Mouse (Mus musculus) CH12.LX (cell line): ENCODE data around the gene Shtn1. TPM values are rescaled to one million over a fixed set of nuclear protein-coding genes. Genes with fewer than 3 reads are reported as not detected.

Experiments
- DNase-seq: peaks from one replicate; pipeline ENCODE4 v3.0.0-alpha.2; 2013; ENCODE audit errors: extremely low read depth
- H3K27ac ChIP-seq: 2 replicates; pipeline ENCODE4 v1.5.1; 2012; ENCODE audit warnings: low read depth, mild to moderate bottlenecking, control low read depth, moderate library complexity; ENCODE audit not compliant: insufficient read depth
- H3K27me3 ChIP-seq: replicated peaks from 2 replicates; pipeline ENCODE3; 2012; ENCODE audit warnings: inconsistent platforms
- H3K36me3 ChIP-seq, 2 experiments: replicated peaks in 1 of 2; 2 replicates each; pipeline versions ENCODE3 to v1.6.1; 2012; ENCODE audit warnings: inconsistent platforms in 1 of 2, low read length in 1 of 2, mild to moderate bottlenecking in 1 of 2, mixed read lengths in 1 of 2, moderate library complexity in 1 of 2; ENCODE audit not compliant: control insufficient read depth in 1 of 2, insufficient read depth in 1 of 2
- H3K4me1 ChIP-seq, 2 experiments: 2 replicates each; pipeline ENCODE4 v1.6.1; 2012; ENCODE audit warnings: inconsistent platforms in 1 of 2, moderate library complexity in 1 of 2; ENCODE audit not compliant: insufficient read depth in 2 of 2, control insufficient read depth in 1 of 2
- H3K4me2 ChIP-seq: 2 replicates; pipeline ENCODE4 v1.6.1; 2012; ENCODE audit warnings: low read depth, mild to moderate bottlenecking, control low read depth; ENCODE audit not compliant: poor library complexity, insufficient read depth, severe bottlenecking
- H3K4me3 ChIP-seq, 3 experiments: fragments of 150-350 bp in 1 of 3; sonication (generic) in 1 of 3; replicated peaks in 1 of 3; 2 replicates each; pipeline versions ENCODE3 to v1.5.1; 2011 to 2012; ENCODE audit warnings: low read depth in 2 of 3, low read length in 2 of 3, mild to moderate bottlenecking in 2 of 3, moderate library complexity in 2 of 3, control low read depth in 1 of 3, improper control_type of control experiment in 1 of 3, inconsistent platforms in 1 of 3, mixed read lengths in 1 of 3; ENCODE audit not compliant: poor library complexity in 1 of 3
- H3K79me2 ChIP-seq: replicated peaks from 2 replicates; pipeline ENCODE4 v1.6.1; 2012; ENCODE audit warnings: mild to moderate bottlenecking, moderate library complexity; ENCODE audit not compliant: control insufficient read depth, poor library complexity, insufficient read depth, severe bottlenecking; ENCODE audit errors: extremely low read depth
- H3K9ac ChIP-seq: 2 replicates; pipeline ENCODE4 v1.6.1; 2012; ENCODE audit warnings: low read depth, mild to moderate bottlenecking, control low read depth, moderate library complexity; ENCODE audit not compliant: insufficient read depth
- H3K9me3 ChIP-seq: replicated peaks from 2 replicates; pipeline ENCODE3; 2012; ENCODE audit warnings: low read length, inconsistent platforms, mixed read lengths
- BHLHE40 ChIP-seq: IDR thresholded peaks from 2 replicates; pipeline ENCODE4 v1.6.1; 2011; ENCODE audit warnings: mild to moderate bottlenecking, low read depth, low read length, improper control_type of control experiment
- CTCF ChIP-seq, 2 experiments: IDR thresholded peaks in 1 of 2; conservative IDR thresholded peaks in 1 of 2; 2 replicates each; pipeline ENCODE4 v1.5.1; 2011 to 2012; ENCODE audit warnings: low read depth in 2 of 2, low read length in 2 of 2, improper control_type of control experiment in 1 of 2, inconsistent platforms in 1 of 2, mild to moderate bottlenecking in 1 of 2, moderate library complexity in 1 of 2
- E2F4 ChIP-seq: IDR thresholded peaks from 2 replicates; pipeline ENCODE4 v1.6.1; 2011; ENCODE audit warnings: low read depth, low read length, improper control_type of control experiment; ENCODE audit not compliant: insufficient replicate concordance
- ELF1 ChIP-seq: IDR thresholded peaks from 2 replicates; pipeline ENCODE4 v1.6.1; 2014; ENCODE audit warnings: low read depth, mild to moderate bottlenecking, inconsistent platforms, low read length, improper control_type of control experiment
- EP300 ChIP-seq: IDR thresholded peaks from 2 replicates; pipeline ENCODE4 v1.6.1; 2011; ENCODE audit warnings: low read length, improper control_type of control experiment
- ETS1 ChIP-seq: conservative IDR thresholded peaks from 2 replicates; pipeline ENCODE4 v1.6.1; 2012; ENCODE audit warnings: low read depth, mild to moderate bottlenecking, inconsistent platforms, low read length, improper control_type of control experiment, moderate library complexity
- HCFC1 ChIP-seq: IDR thresholded peaks from 2 replicates; pipeline ENCODE4 v1.6.1; 2012; ENCODE audit warnings: low read depth, mild to moderate bottlenecking, inconsistent platforms, low read length, improper control_type of control experiment
- JUN ChIP-seq: IDR thresholded peaks from 2 replicates; pipeline ENCODE4 v1.6.1; 2011; ENCODE audit warnings: low read depth, mild to moderate bottlenecking, low read length, improper control_type of control experiment, moderate library complexity; ENCODE audit not compliant: insufficient read depth
- KAT2A ChIP-seq: IDR thresholded peaks from 2 replicates; pipeline ENCODE4 v1.6.1; 2012; ENCODE audit warnings: low read length, improper control_type of control experiment, inconsistent platforms; ENCODE audit not compliant: insufficient replicate concordance
- MAFK ChIP-seq: IDR thresholded peaks from 2 replicates; pipeline ENCODE4 v1.6.1; 2011; ENCODE audit warnings: low read length, improper control_type of control experiment; ENCODE audit not compliant: insufficient replicate concordance
- MEF2A ChIP-seq: IDR thresholded peaks from 2 replicates; pipeline ENCODE4 v1.6.1; 2014; ENCODE audit warnings: low read depth, mild to moderate bottlenecking, inconsistent platforms, low read length, improper control_type of control experiment, borderline replicate concordance
- MXI1 ChIP-seq: IDR thresholded peaks from 2 replicates; pipeline ENCODE4 v1.6.1; 2011; ENCODE audit warnings: mild to moderate bottlenecking, low read depth, low read length, improper control_type of control experiment
- NRF1 ChIP-seq: IDR thresholded peaks from 2 replicates; pipeline ENCODE4 v1.6.1; 2014; ENCODE audit warnings: low read depth, mild to moderate bottlenecking, inconsistent platforms, low read length, improper control_type of control experiment, moderate library complexity
- PAX5 ChIP-seq: IDR thresholded peaks from 2 replicates; pipeline ENCODE4 v1.6.1; 2012; ENCODE audit warnings: low read length, inconsistent platforms, mixed read lengths
- POLR2AphosphoS2 ChIP-seq: IDR thresholded peaks from 2 replicates; pipeline ENCODE4 v1.6.1; 2011; ENCODE audit warnings: low read depth, low read length, improper control_type of control experiment
- RAD21 ChIP-seq: IDR thresholded peaks from 2 replicates; pipeline ENCODE4 v1.6.1; 2011; ENCODE audit warnings: low read depth, mild to moderate bottlenecking, low read length, improper control_type of control experiment, moderate library complexity
- RCOR1 ChIP-seq: conservative IDR thresholded peaks from 2 replicates; pipeline ENCODE4 v1.6.1; 2012; ENCODE audit warnings: low read depth, mild to moderate bottlenecking, inconsistent platforms, low read length, improper control_type of control experiment
- USF1 ChIP-seq: IDR thresholded peaks from 2 replicates; pipeline ENCODE4 v1.6.1; 2014; ENCODE audit warnings: low read depth, mild to moderate bottlenecking, inconsistent platforms, low read length, improper control_type of control experiment
- ZKSCAN1 ChIP-seq: IDR thresholded peaks from 2 replicates; pipeline ENCODE4 v1.6.1; 2012; ENCODE audit warnings: low read depth, inconsistent platforms, low read length, improper control_type of control experiment, borderline replicate concordance
- ZMIZ1 ChIP-seq: IDR thresholded peaks from 2 replicates; pipeline ENCODE4 v1.6.1; 2012; ENCODE audit warnings: low read depth, mild to moderate bottlenecking, inconsistent platforms, low read length, improper control_type of control experiment
- ZNF384 ChIP-seq: IDR thresholded peaks from 2 replicates; pipeline ENCODE4 v1.6.1; 2012; ENCODE audit warnings: low read depth, low read length, improper control_type of control experiment, inconsistent platforms
- dilution Hi-C: fragments of 300-500 bp; cut with MboI; formaldehyde crosslinking; loops from 2 replicates; pipeline ENCODE4 v1.14.3; 2020; ENCODE audit warnings: low sequenced_read_pairs; ENCODE audit not compliant: extremely low pct_unique_long_range_greater_than_20kb, extremely low pct_ligation_motif_present
- in situ Hi-C: fragments of 300-500 bp; cut with MboI; formaldehyde crosslinking; loops from 3 replicates; pipeline ENCODE4 v1.14.3; 2019; ENCODE audit warnings: low sequenced_read_pairs, low pct_ligation_motif_present, low pct_unique_long_range_greater_than_20kb, mixed read lengths
- polyA plus RNA-seq: library from polyadenylated mRNA; unstranded; fragments of >175 nt; gene quantifications from 2 replicates; pipeline ENCODE4 v1.2.1, GENCODE M21; 2012; ENCODE audit warnings: low read depth; ENCODE audit not compliant: insufficient read length
- total RNA-seq, 2 experiments: library from RNA; depleted of rRNA; stranded (reverse); fragments of 300-350 nt in 1 of 2; fragments of >200 nt in 1 of 2; gene quantifications; 2 replicates each; pipeline ENCODE4 v1.2.3; 2012 to 2014

Gene Shtn1
- total and polyA plus RNA-seq, 3 experiments: 6.4 to 20.9 (median 12.1) TPM

- H3K27ac ChIP-seq: no peak overlapping the region
- dilution Hi-C loops (no loop called here), in situ Hi-C loops (no loop called here)
- no peaks in the 10 kb centered on the region for H3K27me3 ChIP-seq
- no peak overlapping the region for H3K4me3 ChIP-seq
- peaks cover 0 to 22% of the 10 kb centered on the region in 2 experiments for H3K36me3 ChIP-seq
- H3K4me1 ChIP-seq: peaks cover 7 to 22% of the 10 kb centered on the region in 2 experiments; a peak in 2 of 4 replicates
- H3K9ac ChIP-seq: no peak overlapping the region
- TF ChIP-seq NRF1 (no peak), RCOR1 (no peak), MXI1 (no peak), RAD21 (no peak), E2F4 (no peak), MAFK (no peak), PAX5 (no peak), ZNF384 (no peak), EP300 (no peak), KAT2A (no peak), USF1 (no peak), BHLHE40 (no peak), CTCF (conservative IDR thresholded peaks at IDR 0.05 in 1 of 2, IDR thresholded peaks at IDR 0.05 in 1 of 2; ENCODE audit: low read depth in 2 of 2, low read length in 2 of 2) (no peak), ETS1 (no peak), POLR2AphosphoS2 (no peak), ELF1 (no peak)
- no peak overlapping the region for H3K4me2 ChIP-seq
- DNase-seq: no peak
- H3K79me2 ChIP-seq: peaks cover 4% of the 10 kb centered on the region
- H3K9me3 ChIP-seq: peaks cover 5% of the 10 kb centered on the region
Observed at GRCm38 (mm10) chr19:59066115-59066514, 9.8 kb downstream of the Shtn1 start.

GRCm38 (mm10) chr19:59064616-59065015 lies 11.3 kb downstream of the Shtn1 start:
- peaks cover 0 to 29% of the 10 kb centered on the region in 2 experiments for H3K36me3 ChIP-seq
- TF ChIP-seq ZMIZ1 (no peak), HCFC1 (no peak), JUN (no peak), CTCF (conservative IDR thresholded peaks at IDR 0.05 in 1 of 2, IDR thresholded peaks at IDR 0.05 in 1 of 2; ENCODE audit: low read depth in 2 of 2, low read length in 2 of 2) (no peak), ZKSCAN1 (no peak), PAX5 (no peak), MEF2A (no peak), EP300 (no peak)
- H3K9me3 ChIP-seq: peaks cover 5% of the 10 kb centered on the region
- no peaks in the 10 kb centered on the region for H3K27me3 ChIP-seq
- in situ Hi-C loops: no loop called here
- H3K9ac ChIP-seq: no peak overlapping the region
- H3K4me1 ChIP-seq: peaks cover 7 to 22% of the 10 kb centered on the region in 2 experiments; a peak in 2 of 4 replicates
- H3K79me2 ChIP-seq: no peaks in the 10 kb centered on the region; the same call in none of the 2 replicates
- no peak overlapping the region for H3K27ac ChIP-seq
- no peak overlapping the region for H3K4me2 ChIP-seq
- dilution Hi-C loops: no loop called here
- no peak overlapping the region for H3K4me3 ChIP-seq
- no peak for DNase-seq
